Comparison of ENCODE assay signal across 21 mouse cellular contexts in genomic region chr4:140731654-140732053, GRCm38 (mm10). TPM values are rescaled to one million over a fixed set of nuclear protein-coding genes. Genes with fewer than 3 reads are reported as not detected.
DNase-seq lines count a peak whose midpoint lies in the region; ATAC-seq and TF ChIP-seq lines count a peak whose summit lies in the region.
"Had no signal": no experiment of that assay in that cellular context is flagged by ENCODE, and none has a peak within 500 bp of the region (broad histone marks: within the 10 kb centered on the region; RNA-seq: fewer than 3 reads in every experiment).

No protein-coding gene starts in this region.

- no peak for DNase-seq in kidney, postnatal 0 days (ENCODE audit: low spot score)
- no peak for DNase-seq in thymus, adult 2 months
- DNase-seq in thymus, adult 18-20 months, result no peak
- DNase-seq in ZHBTc4 (ENCODE audit: low read depth, low spot score), result peak; percentile 70
- peak; percentile 31 for DNase-seq in splenic B cell, adult 2 months (ENCODE audit: low read depth, low spot score)
- DNase-seq in layer of hippocampus, adult 18-20 months (ENCODE audit: low spot score in 2 of 2), result no peak
- DNase-seq: adrenal gland, postnatal 14 days; cerebellum, postnatal 36 days; kidney, postnatal 25 days; layer of hippocampus, postnatal 36 days; lung, postnatal 14 days; midbrain, embryonic 14.5 days; right cerebral cortex, postnatal 4 days had no signal

- TF ChIP-seq POLR2A in thymus, adult 2 months (IDR thresholded peaks at IDR 0.05; ENCODE audit: control insufficient read depth, extremely low read depth, insufficient read depth, low read length, poor library complexity), result no peak

- no peak overlapping the region for H3K4me2 ChIP-seq in kidney, postnatal 0 days (ENCODE audit: low read length)
- no peak overlapping the region for H3K4me2 ChIP-seq in kidney, embryonic 15.5 days
- H3K4me2 ChIP-seq: forebrain, embryonic 12.5 days; stomach, embryonic 15.5 days had no signal

- H3K4me1 ChIP-seq in kidney, postnatal 0 days (replicated peaks; ENCODE audit: insufficient read depth, low read length), result no peaks in the 10 kb centered on the region
- H3K4me1 ChIP-seq in kidney, embryonic 15.5 days, result no peaks in the 10 kb centered on the region
- no peaks in the 10 kb centered on the region for H3K4me1 ChIP-seq in thymus, adult 2 months (replicated peaks; ENCODE audit: control insufficient read depth, insufficient read depth, low read length)
- H3K4me1 ChIP-seq: forebrain, embryonic 12.5 days; stomach, embryonic 15.5 days had no signal

- no peaks in the 10 kb centered on the region for H3K27me3 ChIP-seq in kidney, postnatal 0 days (ENCODE audit: insufficient read depth, low read length)
- H3K27me3 ChIP-seq in kidney, embryonic 15.5 days, result no peaks in the 10 kb centered on the region
- no peaks in the 10 kb centered on the region for H3K27me3 ChIP-seq in thymus, adult 2 months (ENCODE audit: control insufficient read depth, insufficient read depth, low read length)
- no peaks in the 10 kb centered on the region for H3K27me3 ChIP-seq in splenic B cell, adult 2 months (ENCODE audit: control insufficient read depth, insufficient read depth, low read length, poor library complexity, severe bottlenecking)
- H3K27me3 ChIP-seq: forebrain, embryonic 12.5 days; stomach, embryonic 15.5 days had no signal

- ATAC-seq in kidney, postnatal 0 days (replicated peaks; ENCODE audit: low FRiP score, low read depth), result no peak
- ATAC-seq in kidney, embryonic 15.5 days (replicated peaks; ENCODE audit: low FRiP score), result no peak
- no peak for ATAC-seq in megakaryocyte, adult 5-6 weeks (ENCODE audit: poor library complexity, severe bottlenecking)

- no peak overlapping the region for H3K9ac ChIP-seq in kidney, postnatal 0 days (ENCODE audit: low read depth, low read length)
- no peak overlapping the region for H3K9ac ChIP-seq in kidney, embryonic 15.5 days
- H3K9ac ChIP-seq: forebrain, embryonic 12.5 days; stomach, embryonic 15.5 days had no signal

- H3K9me3 ChIP-seq in kidney, postnatal 0 days (replicated peaks; ENCODE audit: low read length), result no peaks in the 10 kb centered on the region
- no peaks in the 10 kb centered on the region for H3K9me3 ChIP-seq in kidney, embryonic 15.5 days (replicated peaks)
- H3K9me3 ChIP-seq: forebrain, embryonic 12.5 days; heart, embryonic 10.5 days; stomach, embryonic 15.5 days had no signal

- H3K27ac ChIP-seq in kidney, postnatal 0 days, result no peak overlapping the region
- H3K27ac ChIP-seq in kidney, embryonic 15.5 days, result no peak overlapping the region
- no peak overlapping the region for H3K27ac ChIP-seq in thymus, adult 2 months (ENCODE audit: control insufficient read depth, insufficient read depth, low read length)
- H3K27ac ChIP-seq: forebrain, embryonic 12.5 days; heart, embryonic 10.5 days; stomach, embryonic 15.5 days had no signal

- no peak overlapping the region for H3K4me3 ChIP-seq in kidney, postnatal 0 days (replicated peaks; ENCODE audit: low read depth, low read length)
- H3K4me3 ChIP-seq in kidney, embryonic 15.5 days (replicated peaks), result no peak overlapping the region
- H3K4me3 ChIP-seq in thymus, adult 2 months (ENCODE audit: control insufficient read depth, insufficient read depth, low read length), result no peak overlapping the region
- H3K4me3 ChIP-seq: forebrain, embryonic 12.5 days; heart, embryonic 10.5 days; stomach, embryonic 15.5 days had no signal

- no peaks in the 10 kb centered on the region for H3K36me3 ChIP-seq in kidney, postnatal 0 days (ENCODE audit: insufficient read depth, low read length)
- 0 out of 2 replicates have a peak, but pooled peaks cover 4% of the 10 kb centered on the region for H3K36me3 ChIP-seq in kidney, embryonic 15.5 days
- H3K36me3 ChIP-seq in thymus, adult 2 months (ENCODE audit: control insufficient read depth, insufficient read depth, low read length), result no peaks in the 10 kb centered on the region
- H3K36me3 ChIP-seq in splenic B cell, adult 2 months (ENCODE audit: control insufficient read depth, insufficient read depth, low read length, poor library complexity, severe bottlenecking), result no peaks in the 10 kb centered on the region
- H3K36me3 ChIP-seq: heart, embryonic 10.5 days; stomach, embryonic 15.5 days had no signal

- 84% methylated on average over 4 of the region's 4 CpGs for WGBS in kidney, postnatal 0 days
- 82% methylated on average over 4 of the region's 4 CpGs for WGBS in kidney, embryonic 15.5 days
- 82% methylated on average over 4 of the region's 4 CpGs for WGBS in thymus, adult 2 months

- TF ChIP-seq CTCF in kidney, postnatal 0 days (IDR thresholded peaks at IDR 0.05; ENCODE audit: low read depth), result peak; percentile 43; the same call in 1 of the 2 replicates
- 0 out of 2 replicates have a peak, but pooled peaks have one; percentile 8 for TF ChIP-seq CTCF in thymus, adult 2 months (IDR thresholded peaks at IDR 0.05; ENCODE audit: borderline replicate concordance, control insufficient read depth, extremely low read depth, insufficient read depth, low read length, poor library complexity)

RNA-seq across cellular contexts. Expression of gene Padi6, which starts 10.8 kb away (rescaled TPM):
- polyA plus RNA-seq in kidney, postnatal 0 days (2015; fragmentation: Nextera tagmentation; extraction: Ambion mirVana), result 0.07 TPM in 1 of 2 replicates, not detected in the other
- polyA plus RNA-seq in kidney, embryonic 15.5 days (2015; fragmentation: Nextera tagmentation; extraction: Ambion mirVana), result not detected in 2 replicates
- polyA plus RNA-seq in thymus, adult 2 months (2012; rRNA removed), result 0.90 and 1.0 TPM in 2 replicates
- total RNA-seq in layer of hippocampus, adult 18-20 months (2021), result under 1 TPM in 1 of 2 experiments, not detected in 1; 0.12 TPM
- not detected in 2 replicates for total RNA-seq in megakaryocyte, adult 5-6 weeks (2015)
- not detected in 2 replicates for total RNA-seq in megakaryocyte, adult 5-6 weeks (2017)
- total RNA-seq: adrenal gland, postnatal 14 days; heart, postnatal 25 days; layer of hippocampus, postnatal 36 days had no signal
- polyA plus RNA-seq: embryonic facial prominence, embryonic 11.5 days; forebrain, embryonic 12.5 days; heart, embryonic 10.5 days; midbrain, embryonic 14.5 days; neural tube, embryonic 11.5 days had no signal

RNA-seq across cellular contexts. Expression of gene Rcc2, which starts 31.3 kb away (rescaled TPM):
- 25.6 and 35.6 TPM in 2 replicates for polyA plus RNA-seq in kidney, postnatal 0 days (2015; fragmentation: Nextera tagmentation; extraction: Ambion mirVana)
- 26.8 and 28.8 TPM in 2 replicates for polyA plus RNA-seq in kidney, embryonic 15.5 days (2015; fragmentation: Nextera tagmentation; extraction: Ambion mirVana)
- polyA plus RNA-seq in thymus, adult 2 months (2012; rRNA removed), result 211 and 279 TPM in 2 replicates
- 10 to 100 TPM; 94.5 to 95.9 TPM for total RNA-seq in layer of hippocampus, adult 18-20 months (2021)
- 30.3 and 37.4 TPM in 2 replicates for total RNA-seq in megakaryocyte, adult 5-6 weeks (2015)
- total RNA-seq in megakaryocyte, adult 5-6 weeks (2017), result 50.8 and 57.3 TPM in 2 replicates

RNA-seq across cellular contexts. Expression of gene Padi4, which starts 42.4 kb away (rescaled TPM):
- polyA plus RNA-seq in kidney, postnatal 0 days (2015; fragmentation: Nextera tagmentation; extraction: Ambion mirVana), result 0.74 and 1.1 TPM in 2 replicates
- polyA plus RNA-seq in kidney, embryonic 15.5 days (2015; fragmentation: Nextera tagmentation; extraction: Ambion mirVana), result 1.1 and 1.4 TPM in 2 replicates
- 21.0 and 23.5 TPM in 2 replicates for polyA plus RNA-seq in thymus, adult 2 months (2012; rRNA removed)
- not detected for total RNA-seq in layer of hippocampus, adult 18-20 months (2021)
- total RNA-seq in megakaryocyte, adult 5-6 weeks (2015), result 54.2 and 58.1 TPM in 2 replicates
- total RNA-seq in megakaryocyte, adult 5-6 weeks (2017), result 60.7 and 63.3 TPM in 2 replicates
- total RNA-seq: layer of hippocampus, postnatal 36 days had no signal

Comparison
In these comparisons a context has a peak if more than half of its experiments do, and no peak if none do; other contexts are left out.
1. DNase-seq: peak in ZHBTc4 (single experiment) and splenic B cell, adult 2 months (single experiment); none in kidney, postnatal 0 days (single experiment), thymus, adult 2 months (single experiment), thymus, adult 18-20 months (0 of 2) and layer of hippocampus, adult 18-20 months (0 of 2).